Mouse (Mus musculus): ENCODE measurements around the gene Mtmr2.

DNA sequence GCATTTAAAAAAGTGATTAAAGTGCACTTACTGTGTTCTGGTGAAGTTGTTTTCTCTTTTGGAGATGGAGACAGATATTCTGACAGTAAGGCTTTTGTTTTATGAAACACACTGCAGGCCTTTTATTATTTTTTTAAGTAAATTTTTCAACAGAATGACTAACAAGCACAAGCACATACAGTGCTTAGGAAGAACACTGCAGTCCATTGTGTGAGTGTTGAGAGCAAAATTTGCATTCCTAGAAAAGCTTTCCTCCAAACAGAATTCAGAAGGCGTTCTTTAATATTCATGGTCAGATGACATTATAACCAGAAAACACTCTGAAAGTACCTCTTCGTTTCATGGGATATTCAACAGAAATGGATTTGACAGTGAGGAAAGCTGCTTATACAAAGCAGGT, 17.4 kb downstream of the Mtmr2 start:
- TF ChIP-seq POLR2AphosphoS5 (IDR thresholded peaks at IDR 0.05; ENCODE audit: borderline replicate concordance, low read depth, low read length) (no peak), RCOR1 (IDR thresholded peaks at IDR 0.05; ENCODE audit: low read depth, low read length) (no peak), ELF1 (IDR thresholded peaks at IDR 0.05; ENCODE audit: low read depth, low read length) (no peak), MAX (IDR thresholded peaks at IDR 0.05; ENCODE audit: low read length) (no peak), MAFK (IDR thresholded peaks at IDR 0.05; ENCODE audit: borderline replicate concordance, low read depth, low read length) (no peak), UBTF (IDR thresholded peaks at IDR 0.05; ENCODE audit: borderline replicate concordance, insufficient read depth, low read depth, low read length) (no peak), POLR2AphosphoS2 (IDR thresholded peaks at IDR 0.05; ENCODE audit: low read length) (no peak), EP300 (IDR thresholded peaks at IDR 0.05; ENCODE audit: low read depth in 1 of 2, low read length in 2 of 2) (no peak)
